Mouse (Mus musculus): ENCODE measurements around the gene Rnf40. TPM values are rescaled to one million over a fixed set of nuclear protein-coding genes. Genes with fewer than 3 reads are reported as not detected.

The Rnf40 gene
- 10 to 100 TPM; 15.9 to 30.7 TPM for polyA plus RNA-seq (2012; fragmentation: generic; extraction: Trizol)

DNA sequence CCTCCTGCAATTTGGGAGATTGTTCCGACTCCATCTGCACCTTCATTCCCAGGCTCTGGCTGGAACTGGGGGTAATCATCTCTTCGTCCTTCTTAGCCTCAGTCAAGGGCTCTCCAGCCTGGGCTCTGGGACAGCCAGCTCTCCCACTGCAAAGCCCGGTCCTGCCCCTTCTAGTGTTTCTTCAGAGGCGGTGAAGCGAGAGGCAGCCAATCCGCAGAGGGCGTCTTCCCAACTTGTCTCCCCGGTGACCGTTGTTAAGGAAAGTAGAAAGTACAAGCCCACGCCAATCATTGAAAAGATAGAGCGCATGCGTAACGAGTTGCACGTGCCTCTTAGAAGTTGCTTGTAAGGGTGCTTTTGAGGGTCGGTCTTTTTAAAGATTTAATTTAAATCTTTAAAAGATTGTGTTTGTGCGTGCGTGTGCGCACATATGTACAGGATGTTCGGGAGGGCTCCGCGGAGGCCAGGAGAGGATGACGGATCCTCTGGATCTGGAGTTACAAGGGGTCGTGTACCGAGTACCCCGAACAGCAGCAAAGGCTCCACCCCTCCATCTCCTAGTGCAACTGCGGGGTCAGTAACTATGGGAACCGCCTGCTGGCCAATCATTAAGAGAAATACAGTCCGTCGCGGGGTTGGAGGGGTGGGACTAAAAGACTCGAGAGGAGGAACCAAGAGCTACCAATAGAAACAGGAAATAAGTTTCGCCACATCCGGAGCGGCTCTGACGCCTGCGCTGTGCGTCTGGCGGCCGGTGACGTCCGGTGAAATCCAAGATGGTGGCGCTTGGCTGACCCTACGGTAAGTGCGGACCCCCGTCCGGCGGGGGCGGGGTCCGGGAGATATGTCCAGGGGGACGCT is at the start of gene Rnf40, which contains the start of gene Ccdc189:
TSS of gene Rnf40 (plus strand) at position 757 of the 861 bp plus-strand sequence.
TSS of gene Ccdc189 (minus strand) at position 585 of the 861 bp plus-strand sequence.

DNA sequence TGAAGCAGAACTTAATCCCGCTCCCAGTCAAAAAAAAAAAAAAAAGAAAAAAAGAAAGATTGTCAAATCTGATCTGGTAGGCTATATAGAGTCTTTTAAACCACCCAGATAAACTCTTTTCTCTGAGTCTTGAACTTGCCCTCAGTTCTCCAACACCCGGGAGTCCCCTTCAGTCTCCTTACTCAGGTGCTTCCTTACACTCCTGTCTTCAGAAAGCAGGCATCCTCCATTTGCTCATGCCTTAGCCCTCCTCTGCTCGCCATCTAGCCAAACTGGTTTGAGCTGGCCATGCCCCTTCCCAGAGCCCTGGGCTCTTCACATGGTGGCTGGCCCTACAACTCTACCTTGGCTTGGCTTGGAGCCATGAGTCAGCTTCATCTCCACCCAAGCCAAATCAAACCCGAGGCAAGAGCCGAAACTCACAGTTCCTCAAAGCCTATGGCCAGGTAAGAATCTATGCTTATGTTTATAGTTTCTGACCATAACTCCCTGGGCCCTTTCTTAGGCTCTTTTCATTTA is 27.2 kb upstream of the Rnf40 start, which contains the start of gene Tmem265:
TSS of gene Tmem265 (plus strand) at position 51 of the 519 bp plus-strand sequence.

DNA sequence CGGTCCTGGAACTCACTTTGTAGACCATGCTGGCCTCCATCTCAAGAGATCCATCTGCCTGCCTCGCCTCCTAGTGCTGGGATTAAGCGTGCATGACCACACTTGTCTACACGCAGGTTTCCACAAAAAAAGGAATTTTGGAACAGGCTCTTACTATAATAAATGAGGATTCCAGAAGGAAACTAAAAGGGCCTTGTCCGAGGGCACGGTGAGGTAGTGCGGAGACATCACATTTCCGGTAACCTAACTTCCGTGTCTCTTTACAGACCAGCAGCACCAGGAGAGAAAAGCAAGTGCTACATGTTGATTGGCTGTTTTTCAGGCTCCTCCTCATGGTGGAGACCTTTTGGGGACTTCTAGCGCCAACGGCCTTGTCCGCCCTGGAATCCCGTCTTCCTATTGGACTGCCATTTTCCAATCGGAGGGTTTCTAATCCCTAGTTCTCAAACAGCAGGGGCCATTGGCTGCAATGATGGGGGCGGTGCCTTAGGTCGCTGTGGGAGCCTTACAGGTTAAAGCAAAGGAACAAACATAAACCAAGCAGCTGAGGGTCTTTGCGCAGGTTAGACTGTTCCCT is 15.6 kb upstream of the Rnf40 start, which contains the start of gene Phkg2:
TSS of gene Phkg2 (plus strand) at position 446 of the 577 bp plus-strand sequence.

DNA sequence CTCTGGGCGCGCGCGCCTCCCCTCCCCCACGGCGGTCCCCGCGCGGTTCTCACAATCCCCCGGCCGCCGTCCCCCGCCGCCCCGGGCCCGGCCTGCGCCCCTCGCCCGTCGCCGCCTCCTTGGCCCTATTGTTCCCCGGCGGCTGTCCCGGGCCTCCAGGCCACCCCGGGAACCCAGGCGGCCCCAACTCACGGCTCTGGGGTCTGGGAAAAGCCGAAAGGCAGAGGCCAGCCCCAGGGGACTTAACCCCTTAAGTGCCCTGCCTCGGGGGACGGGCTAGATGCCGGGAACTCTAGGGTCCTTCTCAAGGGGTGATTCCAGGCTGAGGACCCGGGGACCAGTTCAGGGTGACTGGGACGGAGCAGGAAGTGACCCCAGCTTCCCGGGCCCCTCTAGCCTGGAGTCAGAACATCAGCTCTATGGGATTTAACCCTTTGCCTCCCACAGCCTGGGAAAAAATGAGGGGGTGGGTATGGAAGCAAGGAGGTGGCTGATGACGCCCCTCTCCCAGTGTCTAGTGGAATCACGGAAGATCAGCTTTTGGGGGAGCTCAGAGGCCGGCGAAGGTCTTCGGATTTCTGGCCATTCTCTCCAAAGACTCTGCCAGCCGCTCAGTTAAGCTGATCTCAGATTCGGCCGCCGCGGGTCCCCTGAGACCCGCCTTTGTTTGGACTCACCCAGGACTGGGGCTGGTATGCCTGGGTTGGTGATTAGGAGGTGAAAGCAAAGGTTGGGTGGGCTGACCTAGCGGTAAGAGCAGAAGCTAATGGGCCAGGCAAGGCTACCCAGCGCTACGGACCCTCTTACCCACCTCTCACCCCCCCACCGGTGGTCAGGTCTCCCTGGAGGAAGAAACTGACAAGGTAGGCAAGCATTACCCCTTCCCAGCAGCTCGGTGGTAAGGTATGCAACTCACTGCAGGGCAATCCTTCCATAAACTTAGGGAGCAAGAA is 26.6 kb downstream of the Rnf40 start, which contains the start of gene Zfp629:
TSS of gene Zfp629 (minus strand) at position 907 of the 953 bp plus-strand sequence.

Other genes with a start within 250 kb of the Rnf40 start
- 10 to 100 TPM; 12.4 to 21.7 TPM for gene Zfp768, start 243.2 kb upstream of the Rnf40 start, polyA plus RNA-seq (2012; fragmentation: generic; extraction: Trizol)
- 1 to 10 TPM; 1.9 to 6.1 TPM for gene Zfp747, start 212.7 kb upstream of the Rnf40 start, polyA plus RNA-seq (2012; fragmentation: generic; extraction: Trizol)
- gene 9130019O22Rik, start 201.6 kb upstream of the Rnf40 start, polyA plus RNA-seq (2012; fragmentation: generic; extraction: Trizol): under 1 TPM; 0.05 to 0.08 TPM
- 1 to 10 TPM; 3.0 to 5.2 TPM for gene E430018J23Rik, start 195.1 kb upstream of the Rnf40 start, polyA plus RNA-seq (2012; fragmentation: generic; extraction: Trizol)
- under 1 TPM; 0.02 to 0.19 TPM for gene Zfp764, start 181.9 kb upstream of the Rnf40 start, polyA plus RNA-seq (2012; fragmentation: generic; extraction: Trizol)
- gene Zfp688, start 166.7 kb upstream of the Rnf40 start, polyA plus RNA-seq (2012; fragmentation: generic; extraction: Trizol): 10 to 100 TPM; 11.3 to 25.7 TPM
- gene Zfp689, start 139.6 kb upstream of the Rnf40 start, polyA plus RNA-seq (2012; fragmentation: generic; extraction: Trizol): 1 to 10 TPM; 2.5 to 3.3 TPM
- 10 to 100 TPM; 23.4 to 40.6 TPM for gene Prr14, start 129.2 kb upstream of the Rnf40 start, polyA plus RNA-seq (2012; fragmentation: generic; extraction: Trizol)
- 10 to 100 TPM; 11.9 to 36.7 TPM for gene Fbrs, start 109.6 kb upstream of the Rnf40 start, polyA plus RNA-seq (2012; fragmentation: generic; extraction: Trizol)
- gene Srcap, start 76.8 kb upstream of the Rnf40 start, polyA plus RNA-seq (2012; fragmentation: generic; extraction: Trizol): 10 to 100 TPM in 1 of 2 experiments, under 1 TPM in 1; 0.92 to 10.3 TPM
- gene Gm42715, start 69.2 kb upstream of the Rnf40 start, polyA plus RNA-seq (2012; fragmentation: generic; extraction: Trizol): 10 to 100 TPM in 1 of 2 experiments, 1 to 10 TPM in 1; 3.1 to 16.7 TPM
- 1 to 10 TPM; 1.6 to 2.0 TPM for gene Tmem265, start 27.4 kb upstream of the Rnf40 start, polyA plus RNA-seq (2012; fragmentation: generic; extraction: Trizol)
- 10 to 100 TPM; 18.5 to 31.4 TPM for gene Phkg2, start 15.4 kb upstream of the Rnf40 start, polyA plus RNA-seq (2012; fragmentation: generic; extraction: Trizol)
- 10 to 100 TPM in 1 of 2 experiments, 1 to 10 TPM in 1; 7.1 to 20.8 TPM for gene Ccdc189, start 172 bp upstream of the Rnf40 start, polyA plus RNA-seq (2012; fragmentation: generic; extraction: Trizol)
- 1 to 10 TPM; 1.2 to 8.7 TPM for gene Zfp629, start 27.0 kb downstream of the Rnf40 start, polyA plus RNA-seq (2012; fragmentation: generic; extraction: Trizol)
- gene Bcl7c, start 120.2 kb downstream of the Rnf40 start, polyA plus RNA-seq (2012; fragmentation: generic; extraction: Trizol): 100 to 1,000 TPM; 142 to 241 TPM
- gene Ctf1, start 124.0 kb downstream of the Rnf40 start, polyA plus RNA-seq (2012; fragmentation: generic; extraction: Trizol): 10 to 100 TPM in 1 of 2 experiments, 1 to 10 TPM in 1; 4.2 to 26.0 TPM
- under 1 TPM; 0.08 to 0.22 TPM for gene Ctf2, start 143.4 kb downstream of the Rnf40 start, polyA plus RNA-seq (2012; fragmentation: generic; extraction: Trizol)
- gene Fbxl19, start 155.8 kb downstream of the Rnf40 start, polyA plus RNA-seq (2012; fragmentation: generic; extraction: Trizol): 10 to 100 TPM; 15.7 to 19.4 TPM
- 10 to 100 TPM; 15.6 to 39.0 TPM for gene Orai3, start 181.0 kb downstream of the Rnf40 start, polyA plus RNA-seq (2012; fragmentation: generic; extraction: Trizol)
- 10 to 100 TPM in 1 of 2 experiments, 1 to 10 TPM in 1; 5.5 to 15.8 TPM for gene Setd1a, start 187.9 kb downstream of the Rnf40 start, polyA plus RNA-seq (2012; fragmentation: generic; extraction: Trizol)
- under 1 TPM in 1 of 2 experiments, not detected in 1; 0.13 TPM for gene Gm49388, start 196.8 kb downstream of the Rnf40 start, polyA plus RNA-seq (2012; fragmentation: generic; extraction: Trizol)
- gene Hsd3b7, start 211.8 kb downstream of the Rnf40 start, polyA plus RNA-seq (2012; fragmentation: generic; extraction: Trizol): 10 to 100 TPM in 1 of 2 experiments, 1 to 10 TPM in 1; 9.4 to 28.8 TPM
- gene Stx4a, start 235.5 kb downstream of the Rnf40 start, polyA plus RNA-seq (2012; fragmentation: generic; extraction: Trizol): 10 to 100 TPM; 23.3 to 77.8 TPM
- under 1 TPM in 1 of 2 experiments, not detected in 1; 0.35 TPM for gene Stx1b, start 235.8 kb downstream of the Rnf40 start, polyA plus RNA-seq (2012; fragmentation: generic; extraction: Trizol)

Data from C3H10T1/2 (cell line).